Mouse (Mus musculus) urinary bladder, postnatal 36 days (tissue): Measurements from ENCODE around the gene Lyz2.
"Not testable (repeated sequence)": the region's sequence is repeated elsewhere in the genome, so short reads cannot be mapped to it uniquely, and the experiment has no call there.

Experiments used
- DNase-seq, 2 experiments: peaks; one replicate each; pipeline ENCODE4 v3.0.0; 2022; ENCODE audit warnings: low spot score in 2 of 2, mixed read lengths in 1 of 2

The Lyz2 gene

GRCm38 (mm10) chr10:117282049-117282448 is at the start of gene Lyz2:
TSS of gene Lyz2 (minus strand) at chr10:117282321.
- DNase-seq: no peak

DNA sequence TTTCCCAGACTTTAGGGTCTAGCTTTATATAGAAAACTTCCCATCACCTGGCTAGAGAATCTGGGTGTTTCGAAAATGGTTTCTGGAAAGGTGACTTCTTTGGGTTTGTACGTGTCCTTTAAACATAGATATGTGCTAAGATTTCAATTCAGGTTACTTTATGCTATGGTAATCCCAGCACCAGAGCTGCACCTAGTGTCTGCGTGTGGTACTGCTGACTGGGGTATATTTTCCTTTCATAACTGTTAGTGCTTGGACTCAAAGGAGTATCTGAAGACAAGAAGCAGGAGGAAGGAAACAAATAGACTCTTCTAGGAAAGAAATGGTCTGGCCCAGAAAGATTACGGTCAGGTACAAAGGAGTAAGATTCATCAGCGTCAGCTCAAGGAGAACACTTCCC is 48.4 kb upstream of the Lyz2 start:
- DNase-seq: no peak

GRCm38 (mm10) chr10:117323782-117324181 is 41.7 kb upstream of the Lyz2 start:
- DNase-seq: no peak

DNA sequence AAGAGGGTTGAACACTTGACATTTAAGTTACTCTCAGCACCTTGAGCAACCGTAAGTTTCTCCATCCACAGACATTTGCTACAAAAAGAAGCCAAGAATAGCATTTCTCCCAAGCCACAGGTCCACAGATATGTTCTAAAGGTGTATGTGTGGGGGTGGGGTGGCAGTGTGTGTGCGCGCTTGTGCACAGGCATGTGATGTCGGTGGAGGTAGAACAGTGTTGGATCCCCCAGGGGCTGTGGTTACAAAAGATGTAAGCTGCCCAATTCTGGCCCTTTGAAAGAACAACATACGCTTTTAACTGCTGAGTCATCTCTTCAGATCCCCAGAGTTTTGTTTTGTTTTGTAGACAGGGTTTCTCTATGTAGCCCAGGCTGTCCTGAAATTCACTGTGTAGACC is 40.5 kb upstream of the Lyz2 start:
- DNase-seq: no peak

- DNase-seq: no peak
Measured at GRCm38 (mm10) chr10:117320571-117320981, 38.5 kb upstream of the Lyz2 start.

GRCm38 (mm10) chr10:117316391-117316790 is 34.3 kb upstream of the Lyz2 start:
- no peak for DNase-seq

DNA sequence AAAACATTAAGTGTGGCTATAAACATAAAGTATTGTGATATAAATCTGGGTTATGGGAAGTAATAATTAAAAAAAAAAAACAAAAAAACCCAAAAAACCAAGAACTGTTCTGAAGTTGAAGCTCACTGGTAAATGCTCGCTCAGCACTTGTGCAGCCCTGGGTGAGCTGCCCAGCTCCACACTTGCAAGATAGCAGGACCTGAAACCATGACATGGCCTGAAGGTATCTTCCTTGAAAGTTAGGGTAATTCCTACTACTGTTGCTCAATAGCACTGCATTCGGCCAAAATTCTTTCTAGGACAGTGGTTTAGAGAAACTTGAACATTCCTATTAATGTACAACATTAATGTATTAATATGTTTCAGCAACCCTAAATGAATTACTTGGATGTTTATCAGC is 31.0 kb upstream of the Lyz2 start:
- DNase-seq: no peak

DNA sequence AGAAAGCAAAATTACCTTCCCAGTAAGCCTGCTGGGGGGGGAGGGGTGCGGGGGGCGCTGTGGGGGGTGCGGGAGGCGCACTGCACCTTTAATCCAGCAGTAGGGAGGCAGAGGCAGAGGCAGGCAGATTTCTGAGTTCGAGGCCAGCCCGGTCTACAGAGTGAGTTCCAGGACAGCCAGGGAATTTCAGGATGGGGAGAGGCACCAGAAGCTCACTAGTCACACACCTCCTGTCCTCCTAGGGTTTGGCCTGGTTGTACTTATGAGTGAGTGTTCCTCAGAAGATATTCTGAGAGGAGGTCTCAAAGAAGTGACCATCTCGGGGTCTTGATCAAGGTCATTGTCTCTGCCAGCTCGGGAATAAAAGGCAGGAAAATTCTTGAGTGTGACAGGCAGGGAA is 30.0 kb upstream of the Lyz2 start:
- DNase-seq: no peak

DNA sequence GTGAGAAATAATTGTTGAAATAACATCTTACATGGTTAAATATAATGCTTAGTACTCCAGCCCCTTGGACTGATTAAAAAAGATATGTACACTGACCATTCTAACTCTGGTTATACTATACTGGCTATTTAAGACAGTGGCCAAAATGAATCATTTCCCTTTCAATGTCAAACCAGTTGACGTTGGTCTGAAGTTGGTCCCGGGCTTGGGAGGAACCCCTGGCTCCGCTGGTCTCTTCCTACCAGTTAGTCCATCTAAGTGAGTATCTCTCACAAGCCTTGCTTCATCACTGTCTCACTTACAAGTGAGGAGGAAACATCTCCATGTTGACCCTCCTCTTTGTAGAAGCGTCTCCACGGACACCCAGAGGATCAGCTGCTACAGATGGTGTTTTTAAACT is 22.2 kb upstream of the Lyz2 start:
- DNase-seq: no peak

DNA sequence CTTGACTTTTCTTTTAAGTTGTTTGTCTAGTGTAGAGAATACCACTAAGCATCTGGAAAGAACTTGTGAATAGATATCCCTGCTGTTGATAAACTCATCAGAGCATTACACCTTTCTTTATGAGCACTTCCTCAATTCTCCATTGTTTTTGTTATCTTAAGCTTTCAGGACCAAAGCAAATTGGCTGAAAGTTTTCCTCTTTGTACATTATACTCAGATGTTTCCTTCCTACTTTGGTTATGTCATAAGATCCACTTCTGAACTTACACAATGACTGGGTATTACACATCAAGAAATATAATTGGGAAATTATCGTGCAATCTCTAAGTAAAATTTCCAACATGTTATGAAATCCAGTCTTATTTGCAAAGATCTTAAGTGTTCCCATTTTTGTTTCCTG is 19.6 kb upstream of the Lyz2 start:
- DNase-seq: no peak

DNA sequence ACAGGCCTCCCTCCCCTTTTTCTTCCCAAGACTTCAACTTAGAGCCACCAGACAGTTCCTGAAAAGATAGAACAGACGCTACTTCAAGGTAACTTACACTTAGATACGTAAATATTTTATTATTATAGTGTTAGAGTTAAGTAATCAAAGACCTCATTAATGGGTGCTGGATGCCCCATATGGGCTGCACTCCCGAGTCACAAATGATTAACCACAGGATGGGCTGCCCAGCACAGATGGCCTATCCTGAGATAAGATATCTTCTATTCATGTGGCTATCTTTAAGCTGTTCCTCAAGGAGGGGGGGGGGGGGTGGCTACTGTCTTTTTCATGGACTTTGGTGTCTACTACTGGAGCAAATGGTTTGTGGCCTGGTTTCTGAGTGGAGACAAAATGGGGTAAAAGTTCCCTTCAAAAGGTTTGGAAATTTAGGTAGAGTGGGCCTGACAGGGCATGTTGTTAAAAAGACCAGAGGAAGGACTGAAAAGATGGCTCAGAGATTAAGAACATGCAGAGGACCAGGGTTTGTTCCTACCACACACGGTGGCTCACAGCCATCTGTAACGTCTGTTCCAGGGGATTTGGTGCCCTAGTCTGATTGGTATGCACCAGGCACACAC is 17.9 kb upstream of the Lyz2 start:
- DNase-seq: no peak

- no peak for DNase-seq
Measured at GRCm38 (mm10) chr10:117299106-117299505, 17.0 kb upstream of the Lyz2 start.

GRCm38 (mm10) chr10:117298336-117298735 is 16.2 kb upstream of the Lyz2 start:
- no peak for DNase-seq

DNA sequence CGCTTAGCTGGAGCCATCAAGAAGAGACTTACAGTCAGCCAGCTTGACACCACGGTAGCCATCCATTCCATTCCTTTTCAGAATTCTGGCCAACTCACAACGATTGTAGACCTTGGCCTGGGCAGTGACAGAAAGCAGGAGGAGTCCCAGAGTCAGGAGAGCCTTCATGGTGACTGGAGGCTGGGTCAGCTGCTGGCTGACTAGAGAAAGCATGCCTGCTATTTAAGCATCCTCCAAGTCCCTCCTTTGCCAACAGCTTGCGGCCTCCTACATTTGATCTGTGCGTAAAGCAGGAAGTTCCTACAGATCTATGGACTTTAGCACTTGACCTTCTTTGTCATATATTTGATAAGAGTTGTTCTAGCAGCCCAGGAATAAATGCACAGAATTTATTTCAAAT is 10.6 kb upstream of the Lyz2 start, which contains the start of gene Lyz1:
Gene Lyz1, minus strand, starts transcription at position 198 of the 400 bp plus-strand sequence.
- DNase-seq: no peak

DNA sequence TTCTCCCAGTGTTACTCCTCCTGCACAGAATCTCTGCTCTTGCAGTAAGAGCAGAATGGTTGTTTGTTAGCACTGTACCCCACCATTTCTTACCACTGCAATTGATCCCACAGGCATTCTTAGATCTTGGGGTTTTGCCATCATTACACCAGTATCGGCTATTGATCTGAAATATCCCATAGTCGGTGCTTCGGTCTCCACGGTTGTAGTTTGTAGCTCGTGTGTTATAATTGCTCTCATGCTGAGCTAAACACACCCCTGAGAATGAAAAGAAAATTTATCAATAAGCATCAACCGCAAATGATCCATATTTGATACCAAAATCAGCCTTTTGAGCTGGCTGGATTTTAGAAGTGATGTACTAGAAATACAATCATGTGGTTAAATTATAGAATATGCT is 8.8 kb upstream of the Lyz2 start:
- not testable (repeated sequence) for DNase-seq

DNA sequence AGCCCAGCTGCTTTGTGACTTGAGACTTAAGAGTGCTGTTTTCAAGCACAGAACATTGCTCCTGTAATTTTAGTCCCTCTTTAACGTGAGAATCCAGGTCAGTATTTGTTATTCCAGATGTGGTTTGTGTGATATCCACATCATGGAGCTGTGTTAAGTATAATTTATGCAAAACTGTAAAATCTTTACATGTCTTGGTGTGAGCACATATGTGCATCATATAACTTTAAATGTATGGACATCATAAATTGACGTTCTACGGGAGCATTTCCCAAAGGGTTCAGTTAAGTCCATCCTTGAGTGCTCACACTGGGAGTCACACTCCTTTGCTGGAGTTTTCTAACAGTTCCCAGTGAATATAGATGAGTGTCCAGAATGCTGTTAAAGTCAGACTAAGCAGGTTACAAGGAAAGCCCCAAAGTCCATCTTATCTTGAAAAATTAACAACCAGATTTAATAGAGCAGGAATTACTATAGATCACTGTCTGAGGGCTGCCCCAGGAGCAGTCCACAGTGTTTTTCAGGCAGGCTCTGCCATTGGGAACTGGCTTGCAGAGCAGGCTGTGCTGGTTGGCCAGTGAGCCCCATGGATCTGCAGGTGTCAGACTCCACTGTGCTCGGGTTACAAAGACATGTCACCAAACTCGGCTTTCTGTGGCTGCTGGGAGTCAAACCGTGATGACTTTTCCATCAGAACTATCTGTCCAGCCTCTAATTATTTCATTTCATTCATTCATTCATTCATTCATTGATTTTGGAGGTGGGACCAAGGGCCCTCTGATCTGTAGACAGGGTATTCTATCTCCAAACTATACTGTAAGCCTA is 8.1 kb upstream of the Lyz2 start:
- DNase-seq: no peak

DNA sequence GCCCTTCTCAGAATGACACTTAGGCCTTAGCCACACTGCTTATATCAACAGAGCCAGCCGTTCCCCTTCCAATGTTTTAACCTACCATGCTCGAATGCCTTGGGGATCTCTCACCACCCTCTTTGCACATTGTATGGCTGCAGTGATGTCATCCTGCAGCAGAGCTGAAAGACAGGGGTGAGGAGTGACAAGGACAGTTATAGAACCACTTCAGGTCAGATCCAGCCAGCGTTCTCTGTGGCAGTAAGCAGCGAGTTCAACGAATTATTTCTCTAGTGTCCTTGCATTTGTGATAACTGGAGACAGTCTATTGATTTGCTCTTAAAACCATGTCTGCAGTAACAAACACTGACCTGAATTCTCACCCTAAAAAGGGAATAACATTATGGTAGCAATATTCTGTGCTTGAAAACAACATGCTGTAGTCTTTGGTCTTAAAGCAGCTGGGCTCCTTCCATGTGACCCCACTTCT is 6.9 kb upstream of the Lyz2 start:
- not testable (repeated sequence) for DNase-seq

DNA sequence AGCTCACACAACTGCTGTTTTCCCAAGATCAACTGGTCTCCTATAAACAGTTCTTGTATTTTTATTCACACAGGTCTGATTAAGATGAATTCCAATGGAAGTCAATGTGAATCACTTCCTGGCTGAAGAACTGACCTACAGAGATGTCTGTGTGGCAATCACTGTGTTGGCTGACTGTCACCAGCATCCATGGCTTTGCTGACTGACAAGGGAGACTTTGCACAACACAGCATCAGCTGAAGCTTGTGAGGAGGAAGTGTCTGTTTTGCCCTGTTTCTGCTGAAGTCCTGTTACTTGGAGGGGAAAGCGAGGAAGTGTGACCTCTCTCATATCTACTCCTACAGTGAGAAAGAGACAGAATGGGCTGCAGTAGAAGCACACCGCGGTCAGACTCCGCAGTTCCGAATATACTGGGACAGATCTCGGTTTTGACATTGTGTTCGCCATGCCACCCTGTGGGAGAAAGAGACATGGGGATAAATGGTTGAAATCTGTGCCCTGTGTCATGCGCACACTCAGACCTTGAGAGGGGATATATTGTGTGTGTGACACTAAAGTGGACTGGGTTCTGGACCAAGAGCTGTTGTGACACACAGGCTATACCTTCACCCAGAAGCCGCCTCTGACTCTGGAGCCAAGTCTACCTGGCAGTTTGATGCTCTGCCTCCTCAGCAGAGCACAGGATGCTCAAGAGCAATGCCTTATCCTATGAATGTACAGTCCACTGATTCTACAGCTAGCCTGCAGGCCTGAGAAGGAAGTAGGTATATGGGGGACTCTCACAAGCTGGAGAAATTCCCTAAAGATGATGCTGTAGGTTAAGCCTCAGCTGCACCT is 6.3 kb upstream of the Lyz2 start:
- no peak for DNase-seq

- no peak for DNase-seq
Measured at GRCm38 (mm10) chr10:117287226-117287850, 5.2 kb upstream of the Lyz2 start.

DNA sequence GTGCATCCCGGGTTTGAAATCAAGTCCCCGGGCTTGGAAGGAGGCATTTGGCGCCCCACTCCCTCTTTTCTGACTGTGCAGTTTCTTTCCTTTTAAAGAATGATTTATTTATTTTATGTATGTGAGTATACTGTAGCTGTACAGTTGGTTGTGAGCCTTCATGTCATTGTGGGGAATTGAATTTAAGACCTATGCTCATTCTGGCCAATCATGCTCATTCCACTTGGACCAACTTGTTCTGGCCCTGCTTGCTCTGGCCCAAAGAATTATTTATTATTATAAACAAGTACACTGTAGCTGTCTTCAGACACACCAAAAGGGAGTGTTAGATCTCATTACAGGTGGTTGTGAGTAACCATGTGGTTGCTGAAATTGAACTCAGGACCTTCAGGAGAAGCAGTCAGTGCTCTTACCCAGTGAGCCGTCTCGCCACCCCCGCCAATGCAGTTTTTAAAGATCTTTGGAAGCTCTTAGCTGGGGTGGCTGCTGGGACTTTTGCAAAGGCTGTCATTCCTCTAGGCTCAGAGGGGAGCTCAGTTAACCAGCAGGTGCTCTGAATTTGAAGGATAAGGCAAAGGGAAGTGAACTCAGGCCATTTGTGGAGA is 4.3 kb upstream of the Lyz2 start:
- DNase-seq: no peak

GRCm38 (mm10) chr10:117285584-117285983 is 3.5 kb upstream of the Lyz2 start:
- not testable (repeated sequence) for DNase-seq
